Mouse (Mus musculus) spleen, postnatal 10 days (tissue): ENCODE measurements at regions not wholly inside any gene's neighbourhood (a gene's known extent, or its start where the extent isn't known, plus 50 kb on each side); places are given as distances from the start of the nearest gene placed in this dataset.
"Not testable (repeated sequence)": the region's sequence is repeated elsewhere in the genome, so short reads cannot be mapped to it uniquely, and the experiment has no call there.

ENCODE experiments used
- DNase-seq, 2 experiments: peaks; one replicate each; pipeline ENCODE4 v3.0.0; 2021 to 2022; ENCODE audit warnings: low spot score in 2 of 2

GRCm38 (mm10) chr1:35865263-35865662 is 202.9 kb upstream of the Hs6st1 start:
- no peak for DNase-seq

GRCm38 (mm10) chr1:35866643-35867042 is 201.6 kb upstream of the Hs6st1 start:
- DNase-seq = no peak

DNA sequence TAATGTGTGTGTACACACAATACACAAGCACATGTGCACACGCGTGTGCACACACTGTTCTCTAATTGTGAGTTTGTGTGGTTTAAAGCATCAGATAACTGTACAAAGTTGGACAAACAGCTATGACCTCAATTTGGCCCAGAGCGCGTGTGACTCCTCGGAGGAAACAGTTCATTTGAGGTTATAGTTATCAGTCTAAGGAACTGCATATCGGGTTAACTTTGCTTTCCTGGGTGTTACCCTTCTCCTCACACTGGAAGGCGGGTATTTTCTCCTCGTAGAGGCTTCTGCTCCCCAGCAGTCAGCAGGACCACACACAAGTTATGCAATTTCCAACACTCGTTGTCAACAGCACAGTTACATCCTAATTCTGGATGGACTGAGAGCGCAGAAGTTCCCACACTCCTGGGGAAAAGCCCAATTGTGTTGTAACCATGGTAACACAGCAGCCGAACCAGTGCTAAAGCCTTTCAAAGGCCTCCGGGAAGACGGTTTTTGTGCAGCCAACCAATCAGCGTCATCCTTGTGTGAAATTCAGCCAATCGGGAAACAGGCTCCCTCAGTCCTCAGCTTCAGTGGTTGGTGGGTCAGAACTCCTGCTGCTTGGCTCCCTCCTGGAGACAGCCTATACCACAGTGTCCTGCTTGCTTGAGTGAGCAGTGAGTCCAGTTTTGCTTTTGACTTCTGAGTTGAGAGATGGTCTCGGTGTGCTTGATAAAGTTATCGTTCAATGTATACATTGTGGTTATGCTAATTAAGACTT is 198.6 kb upstream of the Hs6st1 start:
- DNase-seq = peak; percentile 32 to 57

- no peak for DNase-seq
Observed at GRCm38 (mm10) chr1:35870144-35870827, 197.9 kb upstream of the Hs6st1 start.

- DNase-seq = no peak
Observed at GRCm38 (mm10) chr1:35873038-35873437, 195.2 kb upstream of the Hs6st1 start.

GRCm38 (mm10) chr1:35875210-35875811 is 192.9 kb upstream of the Hs6st1 start:
- DNase-seq = no peak

- peak in 1 of 2 experiments; percentile 5 for DNase-seq
Observed at GRCm38 (mm10) chr1:35878426-35878825, 189.8 kb upstream of the Hs6st1 start.

DNA sequence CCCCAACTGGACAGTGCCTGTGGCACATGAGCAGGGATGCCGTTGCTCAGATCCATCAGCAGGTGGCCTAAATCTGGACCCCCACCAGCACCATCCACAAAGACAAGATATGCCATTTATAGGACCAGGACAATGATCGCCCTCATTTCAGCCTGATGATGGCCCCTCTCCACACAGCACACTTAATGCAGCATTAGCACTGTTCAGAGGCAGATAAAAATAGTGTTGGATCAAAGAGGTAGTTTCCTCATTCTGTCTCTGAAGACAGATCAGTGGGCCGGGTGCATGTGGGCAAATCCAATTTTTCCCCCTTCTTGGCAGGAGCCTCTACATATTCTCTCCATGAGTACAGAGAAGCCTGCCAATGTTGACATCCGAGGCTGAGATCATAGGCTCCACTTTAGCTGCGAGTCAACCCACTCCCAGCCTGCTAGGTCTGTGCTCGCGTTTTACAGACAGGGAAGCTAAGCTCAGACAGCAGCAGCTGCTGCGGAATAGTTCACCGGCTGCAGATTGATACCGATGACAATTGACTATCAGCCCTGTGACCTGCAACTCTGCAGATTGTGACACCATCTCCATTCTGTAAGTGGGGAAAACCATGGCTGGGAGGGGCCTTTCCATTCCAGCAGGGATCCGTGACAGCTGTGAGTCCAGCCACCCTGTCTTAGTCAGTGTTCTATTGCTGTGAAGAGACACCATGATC is 188.7 kb upstream of the Hs6st1 start:
- DNase-seq = peak in 1 of 2 experiments; percentile 10

GRCm38 (mm10) chr1:35880562-35881265 is 187.5 kb upstream of the Hs6st1 start:
- peak in 1 of 2 experiments; percentile 9 for DNase-seq

DNA sequence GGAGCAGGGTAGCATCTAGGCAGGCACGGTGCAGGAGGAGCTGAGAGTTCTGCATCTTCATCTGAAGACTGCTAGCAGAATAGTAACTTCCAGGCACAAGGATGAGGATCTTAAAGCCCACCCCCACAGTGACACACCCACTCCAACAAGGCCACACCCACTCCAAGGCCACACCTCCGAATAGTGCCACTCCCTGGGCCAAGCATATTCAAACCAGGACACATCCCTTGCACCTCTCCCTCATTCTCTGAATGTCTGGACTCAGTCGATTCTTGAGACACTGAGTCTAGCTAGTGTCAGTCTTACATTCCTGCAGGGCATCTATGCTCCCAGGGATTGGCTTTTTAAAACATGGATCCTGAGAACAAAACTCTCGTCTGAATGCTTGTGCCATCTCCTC is 186.7 kb upstream of the Hs6st1 start:
- DNase-seq = no peak

DNA sequence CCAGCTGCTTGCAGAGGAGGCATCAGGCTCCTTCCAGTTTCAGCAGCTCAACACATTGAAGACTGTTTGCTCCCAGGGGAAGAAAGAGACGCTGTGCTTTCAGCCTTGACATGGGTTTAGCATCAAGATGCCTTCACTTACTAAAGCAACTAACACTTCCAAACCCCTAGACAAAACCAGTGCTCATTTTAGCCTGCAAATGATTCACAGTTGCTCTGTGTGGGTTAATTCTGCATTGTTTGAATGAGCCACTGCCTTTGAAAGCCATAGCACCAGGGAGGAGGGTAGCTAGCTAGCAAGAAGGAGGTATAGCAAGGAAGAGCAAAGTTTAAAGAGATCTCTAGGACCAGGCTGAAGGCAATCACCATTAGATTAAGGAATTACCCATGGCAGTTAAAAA is 186.1 kb upstream of the Hs6st1 start:
- no peak for DNase-seq

- DNase-seq = no peak
Observed at GRCm38 (mm10) chr1:35889731-35890499, 178.3 kb upstream of the Hs6st1 start.

DNA sequence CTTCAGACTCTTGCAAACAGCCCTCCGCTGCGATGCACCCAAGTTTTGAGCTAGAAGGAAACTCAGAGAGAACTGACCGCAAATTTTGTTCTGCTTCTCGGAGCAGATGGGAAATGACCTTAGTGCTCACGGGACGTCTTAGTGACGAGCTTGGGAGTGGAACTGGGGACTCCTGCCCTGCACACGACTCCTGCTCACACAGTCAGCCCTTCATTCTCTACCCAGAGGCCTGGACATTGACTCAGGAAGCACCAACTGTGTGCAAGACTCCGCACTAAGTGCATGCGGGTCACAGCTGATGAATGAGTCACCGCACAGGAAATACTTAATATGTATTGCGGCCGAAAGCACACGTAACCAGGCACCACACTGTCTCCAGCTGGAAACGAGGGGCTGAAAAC is 177.7 kb upstream of the Hs6st1 start:
- no peak for DNase-seq

- no peak for DNase-seq
Observed at GRCm38 (mm10) chr1:35899536-35899935, 168.7 kb upstream of the Hs6st1 start.

- no peak for DNase-seq
Observed at GRCm38 (mm10) chr1:35904001-35904547, 164.1 kb upstream of the Hs6st1 start.

GRCm38 (mm10) chr1:35913551-35913950 is 154.6 kb upstream of the Hs6st1 start:
- no peak for DNase-seq

- DNase-seq = not testable (repeated sequence)
Observed at GRCm38 (mm10) chr1:35914175-35914574, 154.0 kb upstream of the Hs6st1 start.

GRCm38 (mm10) chr1:35915526-35915925 is 152.7 kb upstream of the Hs6st1 start:
- no peak for DNase-seq

GRCm38 (mm10) chr1:35919840-35920734 is 148.1 kb upstream of the Hs6st1 start:
- no peak for DNase-seq
